Mouse (Mus musculus) heart, embryonic 15.5 days (tissue): ENCODE data around the gene Adcy6. TPM values are rescaled to one million over a fixed set of nuclear protein-coding genes. Genes with fewer than 3 reads are reported as not detected.

ENCODE experiments used
- ATAC-seq: fragments of 200-750 bp; cut with Nextera tagmentation; replicated peaks from 2 replicates; pipeline ENCODE4 v1.8.0; 2017; ENCODE audit warnings: low read depth, moderate TSS enrichment; ENCODE audit not compliant: insufficient number of reproducible peaks, insufficient read depth, low FRiP score
- H3K27ac ChIP-seq: fragments of 300-500 bp; sonication (generic); 2 replicates; pipeline ENCODE4 v1.5.1; 2015; ENCODE audit warnings: mild to moderate bottlenecking, inconsistent platforms
- H3K27me3 ChIP-seq: fragments of 300-500 bp; sonication (generic); 2 replicates; pipeline ENCODE4 v1.6.1; 2015; ENCODE audit warnings: inconsistent platforms
- H3K36me3 ChIP-seq: fragments of 300-500 bp; sonication (generic); 2 replicates; pipeline ENCODE4 v1.6.1; 2015; ENCODE audit warnings: mild to moderate bottlenecking, inconsistent platforms
- H3K4me1 ChIP-seq: fragments of 300-500 bp; sonication (generic); replicated peaks from 2 replicates; pipeline ENCODE4 v1.6.1; 2015; ENCODE audit warnings: inconsistent platforms
- H3K4me2 ChIP-seq: fragments of 300-500 bp; sonication (generic); 2 replicates; pipeline ENCODE4 v1.6.1; 2015; ENCODE audit warnings: inconsistent platforms, mild to moderate bottlenecking, moderate library complexity
- H3K4me3 ChIP-seq: fragments of 300-500 bp; sonication (generic); 2 replicates; pipeline ENCODE4 v1.5.1; 2015; ENCODE audit warnings: mild to moderate bottlenecking, inconsistent platforms
- H3K9ac ChIP-seq: fragments of 300-500 bp; sonication (generic); 2 replicates; pipeline ENCODE4 v1.6.1; 2015; ENCODE audit warnings: mild to moderate bottlenecking, inconsistent platforms
- H3K9me3 ChIP-seq: fragments of 300-500 bp; sonication (generic); replicated peaks from 2 replicates; pipeline ENCODE4 v1.6.1; 2016; ENCODE audit warnings: inconsistent platforms
- WGBS: fragments of 180-500 bp; shearing (Covaris S2); methylation state at CpG from one replicate; pipeline ENCODE4 v1.1.7; 2015; ENCODE audit warnings: mixed read lengths; 5-methylcytosine and 5-hydroxymethylcytosine counted together
- polyA plus RNA-seq: library from polyadenylated mRNA; unstranded; fragments of >200 nt; fragmentation: Nextera tagmentation; extraction: Ambion mirVana; gene quantifications from 2 replicates; pipeline ENCODE4 v1.2.1, GENCODE M21; 2015

Adcy6 gene
- polyA plus RNA-seq, 1 experiment from 2014 or later = 36.5 TPM

- H3K9me3 ChIP-seq = no peaks in the 10 kb centered on the region
- ATAC-seq = no peak
- no peak overlapping the region for H3K4me2 ChIP-seq
- no peak overlapping the region for H3K27ac ChIP-seq
- H3K4me3 ChIP-seq = no peak overlapping the region
- no peaks in the 10 kb centered on the region for H3K36me3 ChIP-seq
- H3K4me1 ChIP-seq = peaks cover 32% of the 10 kb centered on the region
- WGBS = 55% methylated on average over 3 of the region's 3 CpGs
- H3K9ac ChIP-seq = no peak overlapping the region
- peaks cover 47% of the 10 kb centered on the region for H3K27me3 ChIP-seq
Observed at GRCm38 (mm10) chr15:98637155-98637554, 27.3 kb upstream of the Adcy6 start.

DNA sequence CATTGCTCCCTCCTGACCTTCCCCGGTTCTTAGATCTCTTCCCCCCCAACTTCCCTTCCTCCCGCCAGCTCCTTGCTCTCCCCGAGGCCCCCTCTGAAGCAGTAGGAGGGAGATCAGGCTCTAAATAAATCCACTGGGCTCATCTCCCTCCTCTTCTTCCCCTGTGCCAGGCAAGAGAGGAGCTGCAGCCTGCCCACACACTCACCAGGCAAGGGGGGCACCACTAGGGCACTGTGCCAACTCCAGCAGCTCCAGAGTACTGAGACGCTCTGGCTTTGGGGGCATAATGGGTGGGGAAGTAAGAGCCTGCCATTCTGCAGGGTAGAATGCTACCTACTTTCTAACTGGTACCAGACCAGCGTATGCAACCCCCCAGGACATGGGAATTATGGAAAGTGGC lies 26.6 kb upstream of the Adcy6 start:
- Histone ChIP-seq H3K27ac (no peak overlapping the region), H3K4me1 (peaks cover 39% of the 10 kb centered on the region), H3K4me2 (no peak overlapping the region), H3K4me3 (no peak overlapping the region), H3K9ac (no peak overlapping the region), H3K36me3 (no peaks in the 10 kb centered on the region), H3K27me3 (peaks cover 52% of the 10 kb centered on the region), H3K9me3 (no peaks in the 10 kb centered on the region)
- ATAC-seq = no peak
- WGBS = 51% methylated on average over 5 of the region's 5 CpGs

GRCm38 (mm10) chr15:98635291-98635841 lies 25.5 kb upstream of the Adcy6 start:
- Histone ChIP-seq H3K4me3 (peak overlapping the region; percentile 77), H3K36me3 (no peaks in the 10 kb centered on the region), H3K4me1 (peaks cover 47% of the 10 kb centered on the region), H3K27me3 (peaks cover 63% of the 10 kb centered on the region), H3K4me2 (peak overlapping the region; percentile 91), H3K9ac (peak overlapping the region; percentile 70), H3K9me3 (no peaks in the 10 kb centered on the region), H3K27ac (no peak overlapping the region)
- WGBS = 5% methylated on average over 21 of the region's 21 CpGs
- no peak for ATAC-seq

- 2% methylated on average over 56 of the region's 65 CpGs for WGBS
- peak overlapping the region; percentile 8; the same call in 1 of the 2 replicates for H3K27ac ChIP-seq
- H3K9me3 ChIP-seq = no peaks in the 10 kb centered on the region
- peak; percentile 43; the same call in 1 of the 2 replicates for ATAC-seq
- peak overlapping the region; percentile 91 for H3K4me2 ChIP-seq
- H3K9ac ChIP-seq = peak overlapping the region; percentile 70
- H3K4me3 ChIP-seq = peak overlapping the region; percentile 77
- peaks cover 53% of the 10 kb centered on the region for H3K4me1 ChIP-seq
- peaks cover 68% of the 10 kb centered on the region for H3K27me3 ChIP-seq
- H3K36me3 ChIP-seq = no peaks in the 10 kb centered on the region
Observed at GRCm38 (mm10) chr15:98634541-98635081, 24.7 kb upstream of the Adcy6 start.

DNA sequence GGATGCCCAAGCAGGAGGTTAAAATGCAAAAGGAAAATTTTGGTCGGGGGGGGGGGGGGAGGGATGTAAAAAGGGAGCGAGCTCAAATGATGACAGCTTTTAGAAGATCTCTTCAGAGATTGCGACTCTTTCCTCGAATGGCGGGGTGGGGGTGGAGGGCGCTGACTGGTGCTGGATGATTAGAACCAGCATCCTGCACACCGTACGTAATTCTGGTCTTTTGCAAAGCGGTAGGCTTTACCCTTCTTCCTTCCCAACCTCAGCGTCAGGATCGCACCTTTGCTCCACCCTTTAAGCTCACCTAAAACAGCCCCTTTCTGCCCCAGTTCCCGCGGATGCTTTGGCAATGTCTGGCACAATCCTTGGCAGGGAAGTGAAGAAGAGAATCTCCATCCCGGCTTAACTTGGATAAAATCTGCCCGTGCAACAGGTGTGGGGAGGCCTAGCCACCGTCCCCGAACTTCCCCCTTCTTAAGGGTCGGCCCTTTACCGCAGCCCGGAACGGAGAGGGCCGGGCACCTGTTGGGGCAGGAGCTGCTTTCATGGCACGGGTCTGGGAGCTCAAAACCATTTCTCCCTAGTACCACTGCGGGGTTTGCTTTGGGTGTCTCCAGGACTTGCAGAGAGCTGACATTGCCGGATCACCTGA lies 24.1 kb upstream of the Adcy6 start:
- peak overlapping the region; percentile 70 for H3K9ac ChIP-seq
- 1% methylated on average over 25 of the region's 25 CpGs for WGBS
- H3K4me1 ChIP-seq = peaks cover 60% of the 10 kb centered on the region
- H3K27me3 ChIP-seq = peaks cover 64% of the 10 kb centered on the region
- no peaks in the 10 kb centered on the region for H3K36me3 ChIP-seq
- no peaks in the 10 kb centered on the region for H3K9me3 ChIP-seq
- ATAC-seq = no peak
- peak overlapping the region; percentile 91 for H3K4me2 ChIP-seq
- H3K4me3 ChIP-seq = peak overlapping the region; percentile 77
- H3K27ac ChIP-seq = peak overlapping the region; percentile 8; the same call in 1 of the 2 replicates

- Histone ChIP-seq H3K4me1 (peaks cover 69% of the 10 kb centered on the region), H3K27ac (no peak overlapping the region), H3K4me3 (peak overlapping the region; percentile 77), H3K36me3 (no peaks in the 10 kb centered on the region), H3K27me3 (peaks cover 73% of the 10 kb centered on the region), H3K9me3 (no peaks in the 10 kb centered on the region), H3K9ac (peak overlapping the region; percentile 53; the same call in 1 of the 2 replicates), H3K4me2 (peak overlapping the region; percentile 91)
- WGBS = 5% methylated on average over 4 of the region's 4 CpGs
- ATAC-seq = no peak
Observed at GRCm38 (mm10) chr15:98632921-98633320, 23.0 kb upstream of the Adcy6 start.

GRCm38 (mm10) chr15:98632107-98632744 lies 22.4 kb upstream of the Adcy6 start:
- ATAC-seq = peak; percentile 66

GRCm38 (mm10) chr15:98631493-98631892 lies 21.6 kb upstream of the Adcy6 start:
- Histone ChIP-seq H3K27ac (0 out of 2 replicates have a peak overlapping the region, but pooled peaks have one; percentile 20), H3K4me3 (peak overlapping the region; percentile 77), H3K27me3 (peaks cover 61% of the 10 kb centered on the region), H3K4me1 (peaks cover 67% of the 10 kb centered on the region), H3K9ac (peak overlapping the region; percentile 53), H3K4me2 (peak overlapping the region; percentile 91), H3K36me3 (no peaks in the 10 kb centered on the region), H3K9me3 (no peaks in the 10 kb centered on the region)
- ATAC-seq = 0 out of 2 replicates have a peak, but pooled peaks have one; percentile 5
- WGBS = under 1% methylated on average over 18 of the region's 18 CpGs

More at GRCm38 (mm10) chr15:98632107-98632744, 22.4 kb upstream of the Adcy6 start:
- Histone ChIP-seq H3K27ac (0 out of 2 replicates have a peak overlapping the region, but pooled peaks have one; percentile 20), H3K4me2 (peak overlapping the region; percentile 91), H3K27me3 (peaks cover 69% of the 10 kb centered on the region), H3K4me1 (peaks cover 69% of the 10 kb centered on the region), H3K9me3 (no peaks in the 10 kb centered on the region), H3K4me3 (peak overlapping the region; percentile 77), H3K36me3 (no peaks in the 10 kb centered on the region), H3K9ac (peak overlapping the region; percentile 53)
- 1% methylated on average over 25 of the region's 25 CpGs for WGBS

GRCm38 (mm10) chr15:98630540-98630939 lies 20.7 kb upstream of the Adcy6 start, which contains the start of gene Cacnb3:
Gene Cacnb3 (plus strand): TSS chr15:98630840.
- Histone ChIP-seq H3K9me3 (no peaks in the 10 kb centered on the region), H3K27me3 (peaks cover 53% of the 10 kb centered on the region), H3K4me2 (peak within 1 kb of the TSS; percentile 91), H3K4me3 (peak within 1 kb of the TSS; percentile 77), H3K9ac (peak within 1 kb of the TSS; percentile 53; the same call in 1 of the 2 replicates), H3K36me3 (no peaks in the 10 kb centered on the region), H3K4me1 (peaks cover 66% of the 10 kb centered on the region), H3K27ac (0 out of 2 replicates have a peak within 1 kb of the TSS, but pooled peaks have one; percentile 20)
- no peak for ATAC-seq
- WGBS = 40% methylated on average over 4 of the region's 4 CpGs

GRCm38 (mm10) chr15:98629464-98629863 lies 19.6 kb upstream of the Adcy6 start:
- Histone ChIP-seq H3K9ac (no peak overlapping the region), H3K27me3 (peaks cover 52% of the 10 kb centered on the region), H3K9me3 (no peaks in the 10 kb centered on the region), H3K27ac (no peak overlapping the region), H3K4me3 (no peak overlapping the region), H3K36me3 (no peaks in the 10 kb centered on the region), H3K4me1 (peaks cover 61% of the 10 kb centered on the region), H3K4me2 (peak overlapping the region; percentile 48; the same call in 1 of the 2 replicates)
- 30% methylated on average over 6 of the region's 6 CpGs for WGBS
- ATAC-seq = no peak
